Mouse (Mus musculus): Measurements from ENCODE around the gene Socs1. TPM values are rescaled to one million over a fixed set of nuclear protein-coding genes. Genes with fewer than 3 reads are reported as not detected.

Gene Socs1
- polyA plus RNA-seq, 1 experiment, result 4.0 TPM

- peaks cover 12% of the 10 kb centered on the region for H3K4me1 ChIP-seq (ENCODE audit: control insufficient read depth, insufficient read depth, low read length)
- TF ChIP-seq CTCF (IDR thresholded peaks at IDR 0.05; ENCODE audit: control insufficient read depth, insufficient read depth, insufficient replicate concordance, low read depth, low read length) (no peak), POLR2A (IDR thresholded peaks at IDR 0.05; ENCODE audit: control insufficient read depth, low read depth, low read length) (no peak)
- H3K27ac ChIP-seq (ENCODE audit: control insufficient read depth, insufficient read depth, low read depth, low read length), result no peak overlapping the region
- no peaks in the 10 kb centered on the region for H3K27me3 ChIP-seq (ENCODE audit: control insufficient read depth, insufficient read depth, low read length)
- H3K4me3 ChIP-seq (ENCODE audit: control insufficient read depth, low read depth, low read length), result peak overlapping the region; percentile 56
- no peaks in the 10 kb centered on the region for H3K36me3 ChIP-seq (ENCODE audit: control insufficient read depth, insufficient read depth, low read length)
Observed at GRCm38 (mm10) chr16:10782377-10783151, 2.8 kb downstream of the Socs1 start.

GRCm38 (mm10) chr16:10781862-10782371 lies 3.4 kb downstream of the Socs1 start:
- H3K27me3 ChIP-seq (ENCODE audit: control insufficient read depth, insufficient read depth, low read length), result no peaks in the 10 kb centered on the region
- H3K27ac ChIP-seq (ENCODE audit: control insufficient read depth, insufficient read depth, low read depth, low read length), result no peak overlapping the region
- H3K4me1 ChIP-seq (ENCODE audit: control insufficient read depth, insufficient read depth, low read length), result peaks cover 8% of the 10 kb centered on the region
- H3K36me3 ChIP-seq (ENCODE audit: control insufficient read depth, insufficient read depth, low read length), result no peaks in the 10 kb centered on the region
- peak overlapping the region; percentile 56 for H3K4me3 ChIP-seq (ENCODE audit: control insufficient read depth, low read depth, low read length)
- no peak for TF ChIP-seq CTCF (IDR thresholded peaks at IDR 0.05; ENCODE audit: control insufficient read depth, insufficient read depth, insufficient replicate concordance, low read depth, low read length)
- no peak for TF ChIP-seq POLR2A (IDR thresholded peaks at IDR 0.05; ENCODE audit: control insufficient read depth, low read depth, low read length)

GRCm38 (mm10) chr16:10780631-10781120 lies 4.7 kb downstream of the Socs1 start:
- no peak overlapping the region for H3K27ac ChIP-seq (ENCODE audit: control insufficient read depth, insufficient read depth, low read depth, low read length)
- peaks cover 2% of the 10 kb centered on the region for H3K4me1 ChIP-seq (ENCODE audit: control insufficient read depth, insufficient read depth, low read length)
- no peaks in the 10 kb centered on the region for H3K36me3 ChIP-seq (ENCODE audit: control insufficient read depth, insufficient read depth, low read length)
- TF ChIP-seq CTCF (IDR thresholded peaks at IDR 0.05; ENCODE audit: control insufficient read depth, insufficient read depth, insufficient replicate concordance, low read depth, low read length) (no peak), POLR2A (IDR thresholded peaks at IDR 0.05; ENCODE audit: control insufficient read depth, low read depth, low read length) (no peak)
- no peaks in the 10 kb centered on the region for H3K27me3 ChIP-seq (ENCODE audit: control insufficient read depth, insufficient read depth, low read length)
- H3K4me3 ChIP-seq (ENCODE audit: control insufficient read depth, low read depth, low read length), result no peak overlapping the region; the same call in 1 of the 2 replicates

- Histone ChIP-seq H3K36me3 (ENCODE audit: control insufficient read depth, insufficient read depth, low read length) (no peaks in the 10 kb centered on the region), H3K27ac (ENCODE audit: control insufficient read depth, insufficient read depth, low read depth, low read length) (no peak overlapping the region), H3K4me3 (ENCODE audit: control insufficient read depth, low read depth, low read length) (no peak overlapping the region), H3K4me1 (ENCODE audit: control insufficient read depth, insufficient read depth, low read length) (no peaks in the 10 kb centered on the region), H3K27me3 (ENCODE audit: control insufficient read depth, insufficient read depth, low read length) (no peaks in the 10 kb centered on the region)
- no peak for TF ChIP-seq CTCF (IDR thresholded peaks at IDR 0.05; ENCODE audit: control insufficient read depth, insufficient read depth, insufficient replicate concordance, low read depth, low read length)
- no peak for TF ChIP-seq POLR2A (IDR thresholded peaks at IDR 0.05; ENCODE audit: control insufficient read depth, low read depth, low read length)
Observed at GRCm38 (mm10) chr16:10777579-10778160, 7.7 kb downstream of the Socs1 start.

- H3K27me3 ChIP-seq (ENCODE audit: control insufficient read depth, insufficient read depth, low read length), result no peaks in the 10 kb centered on the region
- no peaks in the 10 kb centered on the region for H3K4me1 ChIP-seq (ENCODE audit: control insufficient read depth, insufficient read depth, low read length)
- TF ChIP-seq POLR2A (IDR thresholded peaks at IDR 0.05; ENCODE audit: control insufficient read depth, low read depth, low read length) (no peak), CTCF (IDR thresholded peaks at IDR 0.05; ENCODE audit: control insufficient read depth, insufficient read depth, insufficient replicate concordance, low read depth, low read length) (no peak)
Observed at GRCm38 (mm10) chr16:10776322-10776721, 9.0 kb downstream of the Socs1 start.

GRCm38 (mm10) chr16:10774726-10775125 lies 10.6 kb downstream of the Socs1 start:
- Histone ChIP-seq H3K4me3 (ENCODE audit: control insufficient read depth, low read depth, low read length) (no peak overlapping the region), H3K27me3 (ENCODE audit: control insufficient read depth, insufficient read depth, low read length) (no peaks in the 10 kb centered on the region), H3K4me1 (ENCODE audit: control insufficient read depth, insufficient read depth, low read length) (no peaks in the 10 kb centered on the region), H3K27ac (ENCODE audit: control insufficient read depth, insufficient read depth, low read depth, low read length) (no peak overlapping the region), H3K36me3 (ENCODE audit: control insufficient read depth, insufficient read depth, low read length) (no peaks in the 10 kb centered on the region)
- TF ChIP-seq POLR2A (IDR thresholded peaks at IDR 0.05; ENCODE audit: control insufficient read depth, low read depth, low read length) (no peak), CTCF (IDR thresholded peaks at IDR 0.05; ENCODE audit: control insufficient read depth, insufficient read depth, insufficient replicate concordance, low read depth, low read length) (no peak)

More at GRCm38 (mm10) chr16:10776322-10776721, 9.0 kb downstream of the Socs1 start:
- H3K4me3 ChIP-seq (ENCODE audit: control insufficient read depth, low read depth, low read length), result no peak overlapping the region
- H3K27ac ChIP-seq (ENCODE audit: control insufficient read depth, insufficient read depth, low read depth, low read length), result no peak overlapping the region
- H3K36me3 ChIP-seq (ENCODE audit: control insufficient read depth, insufficient read depth, low read length), result no peaks in the 10 kb centered on the region

- Histone ChIP-seq H3K36me3 (ENCODE audit: control insufficient read depth, insufficient read depth, low read length) (no peaks in the 10 kb centered on the region), H3K4me3 (ENCODE audit: control insufficient read depth, low read depth, low read length) (no peak overlapping the region), H3K4me1 (ENCODE audit: control insufficient read depth, insufficient read depth, low read length) (no peaks in the 10 kb centered on the region), H3K27ac (ENCODE audit: control insufficient read depth, insufficient read depth, low read depth, low read length) (no peak overlapping the region), H3K27me3 (ENCODE audit: control insufficient read depth, insufficient read depth, low read length) (no peaks in the 10 kb centered on the region)
- TF ChIP-seq POLR2A (IDR thresholded peaks at IDR 0.05; ENCODE audit: control insufficient read depth, low read depth, low read length) (no peak), CTCF (IDR thresholded peaks at IDR 0.05; ENCODE audit: control insufficient read depth, insufficient read depth, insufficient replicate concordance, low read depth, low read length) (no peak)
Observed at GRCm38 (mm10) chr16:10773543-10773942, 11.8 kb downstream of the Socs1 start.

Measured in testis, adult 2 months (tissue).